Mouse (Mus musculus) forebrain, embryonic 12.5 days (tissue): ENCODE data around the gene Lenep. TPM values are rescaled to one million over a fixed set of nuclear protein-coding genes. Genes with fewer than 3 reads are reported as not detected.
A peak's percentile ranks its signal among the peaks of the same experiment; 100 is the strongest.

Experiments used
- ATAC-seq: fragments of 200-750 bp; cut with Nextera tagmentation; 2 replicates; pipeline ENCODE4 v1.8.0; 2017; ENCODE audit warnings: moderate TSS enrichment; ENCODE audit not compliant: low FRiP score
- H3K27ac ChIP-seq: fragments of 300-500 bp; sonication (generic); 2 replicates; pipeline ENCODE4 v1.5.1; 2016; ENCODE audit warnings: mild to moderate bottlenecking
- H3K27me3 ChIP-seq: fragments of 300-500 bp; sonication (generic); 2 replicates; pipeline ENCODE4 v1.6.1; 2016; ENCODE audit warnings: mild to moderate bottlenecking
- H3K36me3 ChIP-seq: fragments of 300-500 bp; sonication (generic); replicated peaks from 2 replicates; pipeline ENCODE4 v1.6.1; 2016; ENCODE audit warnings: mild to moderate bottlenecking
- H3K4me1 ChIP-seq: fragments of 300-500 bp; sonication (generic); 2 replicates; pipeline ENCODE4 v1.6.1; 2016
- H3K4me2 ChIP-seq: fragments of 300-500 bp; sonication (generic); 2 replicates; pipeline ENCODE4 v1.6.1; 2016; ENCODE audit warnings: mild to moderate bottlenecking, moderate library complexity
- H3K4me3 ChIP-seq: fragments of 300-500 bp; sonication (generic); replicated peaks from 2 replicates; pipeline ENCODE4 v1.5.1; 2016; ENCODE audit warnings: mild to moderate bottlenecking
- H3K9ac ChIP-seq: fragments of 300-500 bp; sonication (generic); 2 replicates; pipeline ENCODE4 v1.6.1; 2016; ENCODE audit warnings: mild to moderate bottlenecking
- H3K9me3 ChIP-seq: fragments of 300-500 bp; sonication (generic); 2 replicates; pipeline ENCODE4 v1.6.1; 2016
- WGBS: fragments of 180-500 bp; shearing (Covaris S2); methylation state at CpG from one replicate; pipeline ENCODE4 v1.1.7; 2016; 5-methylcytosine and 5-hydroxymethylcytosine counted together
- polyA plus RNA-seq: library from polyadenylated mRNA; unstranded; fragments of >200 nt; fragmentation: Nextera tagmentation; extraction: Ambion mirVana; gene quantifications from 2 replicates; pipeline ENCODE4 v1.2.1, GENCODE M21; 2016

Lenep gene
- polyA plus RNA-seq = 0.24 and 2.0 TPM in 2 replicates

- H3K27me3 ChIP-seq = no peaks in the 10 kb centered on the region
- H3K27ac ChIP-seq = no peak within 1 kb of the TSS
- H3K9ac ChIP-seq = no peak within 1 kb of the TSS
- H3K4me3 ChIP-seq = no peak within 1 kb of the TSS
- no peaks in the 10 kb centered on the region for H3K4me1 ChIP-seq
- ATAC-seq = no peak
- H3K36me3 ChIP-seq = peaks cover 51% of the 10 kb centered on the region
- no peak within 1 kb of the TSS for H3K4me2 ChIP-seq
- WGBS = 80% methylated on average over 5 of the region's 5 CpGs
- H3K9me3 ChIP-seq = no peaks in the 10 kb centered on the region
Observed at GRCm38 (mm10) chr3:89402693-89403092, at the start of gene Lenep. Lenep (minus strand) TSS chr3:89402793.

- no peak overlapping the region for H3K9ac ChIP-seq
- no peak for ATAC-seq
Observed at GRCm38 (mm10) chr3:89451916-89452315, 49.3 kb upstream of the Lenep start.

GRCm38 (mm10) chr3:89449541-89449940 is 46.9 kb upstream of the Lenep start:
- no peak overlapping the region for H3K4me3 ChIP-seq
- H3K36me3 ChIP-seq = no peaks in the 10 kb centered on the region; the same call in 1 of the 2 replicates
- no peaks in the 10 kb centered on the region for H3K27me3 ChIP-seq
- H3K9me3 ChIP-seq = no peaks in the 10 kb centered on the region
- peaks cover 3% of the 10 kb centered on the region; the same call in 1 of the 2 replicates for H3K4me1 ChIP-seq
- peak; percentile 74 for ATAC-seq
- 46% methylated on average over 7 of the region's 7 CpGs for WGBS
- H3K27ac ChIP-seq = no peak overlapping the region
- no peak overlapping the region for H3K4me2 ChIP-seq
- no peak overlapping the region for H3K9ac ChIP-seq

More at GRCm38 (mm10) chr3:89451916-89452315, 49.3 kb upstream of the Lenep start:
- no peaks in the 10 kb centered on the region for H3K9me3 ChIP-seq
- 95% methylated on average over 1 of the region's 1 CpGs for WGBS
- H3K27me3 ChIP-seq = no peaks in the 10 kb centered on the region
- no peak overlapping the region for H3K4me2 ChIP-seq
- no peaks in the 10 kb centered on the region for H3K36me3 ChIP-seq
- H3K4me3 ChIP-seq = no peak overlapping the region
- no peak overlapping the region for H3K27ac ChIP-seq
- peaks cover 5% of the 10 kb centered on the region; the same call in 1 of the 2 replicates for H3K4me1 ChIP-seq

- Histone ChIP-seq H3K4me2 (no peak overlapping the region), H3K4me3 (no peak overlapping the region), H3K27ac (no peak overlapping the region), H3K9me3 (no peaks in the 10 kb centered on the region), H3K36me3 (no peaks in the 10 kb centered on the region; the same call in 1 of the 2 replicates), H3K27me3 (no peaks in the 10 kb centered on the region), H3K9ac (no peak overlapping the region), H3K4me1 (peaks cover 3% of the 10 kb centered on the region; the same call in 1 of the 2 replicates)
- 72% methylated on average over 13 of the region's 13 CpGs for WGBS
- no peak for ATAC-seq
Observed at GRCm38 (mm10) chr3:89448720-89449537, 46.3 kb upstream of the Lenep start.

- H3K4me2 ChIP-seq = no peak overlapping the region
- no peaks in the 10 kb centered on the region for H3K27me3 ChIP-seq
- 96% methylated on average over 2 of the region's 2 CpGs for WGBS
- H3K9me3 ChIP-seq = no peaks in the 10 kb centered on the region
- H3K27ac ChIP-seq = no peak overlapping the region
- no peak for ATAC-seq
- H3K36me3 ChIP-seq = no peaks in the 10 kb centered on the region; the same call in 1 of the 2 replicates
- no peak overlapping the region for H3K4me3 ChIP-seq
- no peak overlapping the region for H3K9ac ChIP-seq
- peaks cover 17% of the 10 kb centered on the region for H3K4me1 ChIP-seq
Observed at GRCm38 (mm10) chr3:89440691-89441090, 38.1 kb upstream of the Lenep start.

- Histone ChIP-seq H3K4me1 (peaks cover 27% of the 10 kb centered on the region), H3K27ac (no peak overlapping the region)
- 27% methylated on average over 5 of the region's 5 CpGs for WGBS
Observed at GRCm38 (mm10) chr3:89437269-89437668, 34.7 kb upstream of the Lenep start.

GRCm38 (mm10) chr3:89436176-89437113 is 33.9 kb upstream of the Lenep start, which contains the start of gene Pbxip1:
Pbxip1 (plus strand) TSS chr3:89436706.
- 3% methylated on average over 16 of the region's 16 CpGs for WGBS
- H3K27ac ChIP-seq = peak within 1 kb of the TSS; percentile 36; the same call in 1 of the 2 replicates

More at GRCm38 (mm10) chr3:89437269-89437668, 34.7 kb upstream of the Lenep start:
- peaks cover 24% of the 10 kb centered on the region for H3K36me3 ChIP-seq
- ATAC-seq = peak; percentile 8; the same call in 1 of the 2 replicates
- no peaks in the 10 kb centered on the region for H3K9me3 ChIP-seq
- H3K9ac ChIP-seq = peak overlapping the region; percentile 52
- no peaks in the 10 kb centered on the region for H3K27me3 ChIP-seq
- peak overlapping the region; percentile 61 for H3K4me2 ChIP-seq
- H3K4me3 ChIP-seq = peak overlapping the region; percentile 37

GRCm38 (mm10) chr3:89435041-89435440 is 32.4 kb upstream of the Lenep start:
- ATAC-seq = no peak
- H3K4me2 ChIP-seq = no peak overlapping the region
- H3K4me1 ChIP-seq = peaks cover 41% of the 10 kb centered on the region
- peaks cover 26% of the 10 kb centered on the region for H3K36me3 ChIP-seq
- WGBS = 61% methylated on average over 7 of the region's 7 CpGs
- H3K27me3 ChIP-seq = no peaks in the 10 kb centered on the region
- H3K9ac ChIP-seq = no peak overlapping the region
- H3K9me3 ChIP-seq = no peaks in the 10 kb centered on the region
- H3K27ac ChIP-seq = peak overlapping the region; percentile 68
- H3K4me3 ChIP-seq = no peak overlapping the region

More at GRCm38 (mm10) chr3:89436176-89437113, 33.9 kb upstream of the Lenep start, which contains the start of gene Pbxip1:
- peaks cover 31% of the 10 kb centered on the region for H3K4me1 ChIP-seq
- H3K4me3 ChIP-seq = peak within 1 kb of the TSS; percentile 37
- peaks cover 26% of the 10 kb centered on the region for H3K36me3 ChIP-seq
- H3K9me3 ChIP-seq = no peaks in the 10 kb centered on the region
- no peaks in the 10 kb centered on the region for H3K27me3 ChIP-seq
- ATAC-seq = peak; percentile 72
- H3K9ac ChIP-seq = peak within 1 kb of the TSS; percentile 52
- peak within 1 kb of the TSS; percentile 61 for H3K4me2 ChIP-seq

GRCm38 (mm10) chr3:89434532-89434931 is 31.9 kb upstream of the Lenep start:
- H3K27ac ChIP-seq = peak overlapping the region; percentile 68
- 80% methylated on average over 11 of the region's 11 CpGs for WGBS
- no peak overlapping the region for H3K4me2 ChIP-seq
- H3K36me3 ChIP-seq = peaks cover 26% of the 10 kb centered on the region
- H3K9ac ChIP-seq = no peak overlapping the region
- no peaks in the 10 kb centered on the region for H3K9me3 ChIP-seq
- ATAC-seq = no peak
- no peaks in the 10 kb centered on the region for H3K27me3 ChIP-seq
- H3K4me1 ChIP-seq = peaks cover 41% of the 10 kb centered on the region
- no peak overlapping the region for H3K4me3 ChIP-seq

- 97% methylated on average over 8 of the region's 8 CpGs for WGBS
- no peak for ATAC-seq
- Histone ChIP-seq H3K4me3 (no peak overlapping the region), H3K36me3 (peaks cover 26% of the 10 kb centered on the region), H3K9ac (no peak overlapping the region), H3K4me2 (no peak overlapping the region), H3K9me3 (no peaks in the 10 kb centered on the region), H3K4me1 (peaks cover 41% of the 10 kb centered on the region), H3K27me3 (no peaks in the 10 kb centered on the region), H3K27ac (no peak overlapping the region)
Observed at GRCm38 (mm10) chr3:89432606-89433005, 30.0 kb upstream of the Lenep start.

- peak; percentile 98 for ATAC-seq
- Histone ChIP-seq H3K9me3 (no peaks in the 10 kb centered on the region), H3K27me3 (no peaks in the 10 kb centered on the region), H3K27ac (peak within 1 kb of the TSS; percentile 89), H3K36me3 (peaks cover 37% of the 10 kb centered on the region), H3K4me3 (peak within 1 kb of the TSS; percentile 97), H3K4me1 (peaks cover 24% of the 10 kb centered on the region), H3K9ac (peak within 1 kb of the TSS; percentile 99), H3K4me2 (peak within 1 kb of the TSS; percentile 87)
- 3% methylated on average over 64 of the region's 68 CpGs for WGBS
Observed at GRCm38 (mm10) chr3:89430171-89431159, 27.9 kb upstream of the Lenep start, which contains the start of gene Pygo2. Pygo2 (plus strand) TSS chr3:89430214.
